Mouse (Mus musculus) ES-Bruce4 (cell line): ENCODE data around the gene C1qtnf3.

Experiments used
- CTCF ChIP-seq: IDR thresholded peaks from one replicate; pipeline ENCODE4 v1.8.1; 2011; ENCODE audit warnings: low read depth, low read length
- EP300 ChIP-seq: IDR thresholded peaks from 2 replicates; pipeline ENCODE4 v1.6.1; 2011; ENCODE audit warnings: low read depth, low read length; ENCODE audit not compliant: insufficient read depth
- POLR2A ChIP-seq: IDR thresholded peaks from one replicate; pipeline ENCODE4 v1.8.1; 2011; ENCODE audit warnings: low read length; ENCODE audit not compliant: insufficient read depth

GRCm38 (mm10) chr15:10962601-10963000, 10.5 kb downstream of the C1qtnf3 start:
- no peak for TF ChIP-seq CTCF
- no peak for TF ChIP-seq POLR2A
- TF ChIP-seq EP300, result no peak
